Mouse (Mus musculus) induced T-regulatory cell, adult 2 months (primary cell): ENCODE measurements around the gene Smap2.

Experiments
- DNase-seq: peaks from one replicate; pipeline ENCODE4 v3.0.0-alpha.2; 2012; ENCODE audit warnings: low read depth

Gene Smap2

GRCm38 (mm10) chr4:120974711-120975427 is 42.2 kb downstream of the Smap2 start:
- DNase-seq, result peak; percentile 82

DNA sequence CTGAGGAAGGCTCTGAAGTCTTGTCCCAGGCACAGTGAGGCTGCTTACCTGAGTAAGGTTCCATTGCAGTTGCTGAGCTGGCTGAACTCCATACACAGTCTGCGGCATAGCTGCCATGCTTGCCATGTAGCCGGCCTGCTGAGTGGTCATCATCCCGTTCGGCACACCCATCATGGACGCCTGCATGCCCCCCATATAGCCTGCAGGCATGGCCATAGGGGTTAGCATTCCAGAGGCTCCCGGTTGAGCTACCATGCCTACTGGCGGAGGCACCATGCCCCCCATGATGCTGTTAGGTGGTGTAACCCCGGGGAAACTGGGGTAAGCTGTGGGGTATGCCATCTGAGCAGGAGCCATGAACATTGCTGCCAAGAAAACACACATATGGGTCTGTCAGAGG is 45.2 kb downstream of the Smap2 start:
- DNase-seq, result no peak

DNA sequence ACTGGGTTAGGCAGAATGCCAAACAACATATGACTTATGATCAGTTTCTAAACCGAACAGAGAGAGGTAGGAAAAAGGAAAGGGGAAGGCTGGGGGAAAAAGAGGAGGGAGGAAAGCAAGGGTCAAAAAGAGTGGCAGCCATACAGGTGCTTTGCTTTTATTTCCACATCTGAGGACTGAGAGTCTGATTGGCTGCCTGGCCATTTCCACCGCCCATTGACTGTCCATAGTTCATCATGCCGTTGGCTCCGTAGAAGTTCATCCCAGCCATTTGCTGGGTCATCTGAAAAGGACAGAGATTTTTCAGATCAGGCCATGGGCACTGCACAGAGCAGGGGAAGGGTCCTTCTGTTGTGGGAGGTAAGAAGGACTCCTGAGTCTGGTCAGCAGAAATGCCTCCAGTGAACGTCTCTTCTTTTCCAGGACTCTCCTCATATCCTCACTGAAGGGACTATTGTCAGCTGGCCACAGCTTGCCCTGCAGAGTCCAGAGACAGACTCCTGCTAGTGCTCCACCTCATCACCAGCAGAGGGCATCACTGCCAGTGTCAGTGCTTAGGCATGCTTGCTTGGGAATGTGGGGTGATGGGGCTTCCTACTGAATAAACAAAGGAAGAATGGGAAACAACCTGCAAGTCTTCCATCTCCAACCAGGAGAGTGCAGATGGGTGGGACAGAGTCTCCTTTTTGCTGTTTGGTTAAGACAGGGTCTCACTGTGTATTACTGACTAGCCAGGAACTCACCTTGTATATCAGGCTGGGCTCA is 47.5 kb downstream of the Smap2 start:
- peak; percentile 45 for DNase-seq

GRCm38 (mm10) chr4:120968486-120968885 is 48.6 kb downstream of the Smap2 start:
- DNase-seq, result no peak

DNA sequence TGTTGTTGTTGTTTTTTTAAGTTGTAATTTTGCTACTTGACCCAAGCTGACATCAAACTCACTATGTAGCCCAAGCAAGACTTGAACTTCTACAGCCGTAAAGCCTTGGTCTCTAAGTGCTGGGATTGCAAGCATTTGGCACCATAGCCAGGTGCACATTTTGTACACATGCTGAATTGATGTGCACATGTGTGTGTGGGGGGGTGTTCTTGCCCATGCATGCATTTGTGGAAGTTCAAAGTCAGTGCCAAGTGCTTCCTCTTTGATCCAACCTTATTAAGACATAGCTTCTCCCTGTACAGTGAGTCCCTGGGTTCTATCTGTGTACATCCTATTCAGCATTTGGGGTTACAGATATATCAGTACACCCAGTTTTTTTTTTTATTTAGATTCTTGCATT is 61.5 kb downstream of the Smap2 start:
- DNase-seq, result no peak

GRCm38 (mm10) chr4:120953667-120954066 is 63.4 kb downstream of the Smap2 start:
- no peak for DNase-seq

- peak; percentile 28 for DNase-seq
Observed at GRCm38 (mm10) chr4:120953038-120953437, 64.0 kb downstream of the Smap2 start.

- DNase-seq, result no peak
Observed at GRCm38 (mm10) chr4:120952163-120952562, 64.9 kb downstream of the Smap2 start.

- DNase-seq, result peak; percentile 96
Observed at GRCm38 (mm10) chr4:120951428-120951973, 65.5 kb downstream of the Smap2 start, which contains the start of gene Zfp69. Zfp69 (minus strand) TSS chr4:120951699.

DNA sequence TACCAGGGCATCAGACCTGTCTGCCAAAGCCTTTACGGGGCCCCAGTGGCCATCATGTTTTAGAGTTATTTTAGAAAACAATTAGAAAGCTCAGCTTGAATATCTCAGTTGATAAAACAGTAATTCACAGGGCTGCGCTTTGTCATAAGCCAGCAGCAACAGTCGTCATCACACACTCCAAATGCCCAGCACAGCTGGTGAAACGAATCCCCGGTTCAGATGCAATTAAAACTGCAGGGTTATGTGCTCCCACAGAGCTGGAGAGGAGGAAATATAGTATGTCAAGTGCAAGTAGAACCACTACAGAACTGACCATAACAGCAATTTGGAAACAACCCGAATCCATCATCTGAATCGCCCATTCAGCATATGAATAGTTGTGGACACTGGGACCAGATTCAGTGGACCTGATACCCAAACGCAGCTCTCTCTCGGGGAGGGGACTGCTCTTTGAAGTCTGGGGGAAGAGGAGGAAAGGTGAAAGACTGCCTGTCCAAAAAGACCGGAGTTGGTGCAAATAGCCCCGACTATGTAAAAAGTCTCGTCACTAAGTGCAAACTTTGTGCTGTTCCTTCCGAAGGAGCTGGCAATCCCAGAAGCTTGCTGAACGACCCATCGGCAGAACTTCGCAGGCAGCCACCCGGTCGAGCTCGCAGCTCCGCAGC is 66.2 kb downstream of the Smap2 start:
- no peak for DNase-seq

- no peak for DNase-seq
Observed at GRCm38 (mm10) chr4:120948938-120949337, 68.1 kb downstream of the Smap2 start.

DNA sequence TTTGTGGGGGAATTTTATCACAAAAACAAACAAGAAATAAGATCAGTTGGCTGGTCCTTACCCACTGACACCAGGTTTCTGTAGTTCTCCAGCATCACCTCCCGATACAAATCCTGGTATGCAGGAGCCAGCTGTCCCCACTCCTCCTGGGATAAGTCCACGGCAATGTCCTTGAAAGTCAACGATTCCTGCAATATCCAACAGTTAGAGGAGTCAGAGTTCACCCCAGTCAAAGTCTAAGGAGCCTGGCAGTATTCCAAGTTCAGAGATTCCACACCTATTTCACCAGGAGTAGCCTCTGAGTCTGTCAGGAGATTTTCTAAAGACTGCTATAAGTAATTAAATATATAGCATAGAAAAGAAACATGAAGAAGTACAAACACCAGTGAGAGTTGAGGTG is 82.0 kb downstream of the Smap2 start:
- DNase-seq, result no peak

DNA sequence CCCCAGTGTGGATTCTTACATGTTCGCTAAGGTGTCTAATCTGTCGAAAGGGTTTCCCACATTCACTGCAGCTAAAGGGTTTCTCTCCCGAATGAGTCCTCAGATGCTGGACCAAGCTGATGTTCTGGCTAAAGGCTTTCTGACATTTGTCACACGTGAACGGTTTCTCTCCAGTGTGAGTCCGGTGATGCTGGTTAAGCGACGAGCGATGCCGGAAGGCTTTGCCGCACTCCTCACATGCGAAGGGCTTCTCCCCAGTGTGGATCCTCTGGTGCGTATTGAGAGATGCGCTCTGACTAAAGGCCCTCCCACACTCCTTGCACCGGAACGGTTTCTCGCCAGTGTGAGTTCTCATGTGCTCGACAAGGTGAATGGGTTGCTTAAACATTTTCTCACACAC is 86.3 kb downstream of the Smap2 start:
- DNase-seq, result no peak

- no peak for DNase-seq
Observed at GRCm38 (mm10) chr4:120928686-120929085, 88.4 kb downstream of the Smap2 start.

- DNase-seq, result peak; percentile 71
Observed at GRCm38 (mm10) chr4:120925386-120925785, 91.7 kb downstream of the Smap2 start.

- peak; percentile 95 for DNase-seq
Observed at GRCm38 (mm10) chr4:120924554-120925299, 92.3 kb downstream of the Smap2 start, which contains the start of gene Exo5. Exo5 (minus strand) TSS chr4:120925017.

- DNase-seq, result no peak
Observed at GRCm38 (mm10) chr4:120921461-120921860, 95.6 kb downstream of the Smap2 start.
